Mouse (Mus musculus): ENCODE results near the gene Btbd11. TPM values are rescaled to one million over a fixed set of nuclear protein-coding genes. Genes with fewer than 3 reads are reported as not detected.

Btbd11 gene
- total and polyA plus RNA-seq, 2 experiments: 0.55 to 0.92 TPM

DNA sequence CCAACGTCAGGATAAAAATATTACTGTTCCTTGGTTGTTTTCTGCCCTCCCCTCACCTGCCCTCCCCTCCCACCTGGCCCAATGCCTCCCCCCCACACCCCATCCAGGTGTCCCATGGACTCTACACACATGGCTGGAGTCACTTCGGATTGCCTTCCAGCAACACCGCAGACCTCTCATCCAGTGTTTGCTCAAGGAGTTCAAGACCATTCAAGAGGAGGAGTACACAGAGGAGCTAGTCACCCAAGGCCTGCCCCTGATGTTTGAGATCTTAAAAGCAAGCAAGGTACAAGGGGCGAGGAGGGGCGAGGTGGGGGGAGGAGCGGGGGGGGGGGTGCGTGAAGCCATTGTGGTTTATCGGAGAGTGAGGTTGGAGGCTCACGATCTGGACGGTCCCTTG, 247.0 kb downstream of the Btbd11 start:
- no peak for DNase-seq (ENCODE audit: extremely low read depth, low read depth, low spot score)
- Histone ChIP-seq H3K36me3 (ENCODE audit: control insufficient read depth, insufficient read depth, low read length) (no peaks in the 10 kb centered on the region), H3K4me1 (ENCODE audit: control insufficient read depth, insufficient read depth, low read length) (no peaks in the 10 kb centered on the region), H3K9ac (ENCODE audit: low read depth, low read length) (no peak overlapping the region), H3K27me3 (ENCODE audit: control insufficient read depth, insufficient read depth, low read length) (peaks cover 4% of the 10 kb centered on the region; the same call in 1 of the 2 replicates), H3K79me2 (ENCODE audit: control insufficient read depth, insufficient read depth, low read length) (no peaks in the 10 kb centered on the region), H3K4me3 (ENCODE audit: insufficient read depth, low read depth, low read length) (no peak overlapping the region), H3K27ac (replicated peaks; ENCODE audit: insufficient read depth, low read depth, low read length) (no peak overlapping the region)
- WGBS: 82% methylated on average over 10 of the region's 10 CpGs
- TF ChIP-seq POLR2A (IDR thresholded peaks at IDR 0.05; ENCODE audit: extremely low read depth, insufficient read depth, low read length): no peak
- TF ChIP-seq CTCF (IDR thresholded peaks at IDR 0.05; ENCODE audit: low read depth, low read length): no peak

DNA sequence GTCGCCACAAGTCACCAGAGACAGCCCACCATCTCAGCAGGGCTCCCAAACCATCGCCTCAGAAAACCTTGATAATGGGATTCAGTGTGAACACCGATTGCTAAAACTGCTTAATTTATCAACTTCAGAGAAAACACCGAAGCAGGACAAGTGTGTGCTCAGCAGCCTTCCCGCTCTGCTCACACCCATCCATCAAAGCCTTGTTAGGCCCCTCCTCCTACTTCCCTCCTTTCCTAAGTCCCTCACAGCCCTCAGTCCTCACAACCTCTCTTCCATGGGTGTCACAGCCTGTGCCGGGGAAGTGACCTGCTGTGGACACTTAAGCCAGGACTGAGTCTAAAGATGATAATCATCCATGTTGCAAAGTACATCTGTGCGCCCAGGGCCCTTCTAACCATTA, 251.0 kb downstream of the Btbd11 start:
- TF ChIP-seq POLR2A (IDR thresholded peaks at IDR 0.05; ENCODE audit: extremely low read depth, insufficient read depth, low read length) (no peak), CTCF (IDR thresholded peaks at IDR 0.05; ENCODE audit: low read depth, low read length) (no peak)
- no peaks in the 10 kb centered on the region for H3K4me1 ChIP-seq (ENCODE audit: control insufficient read depth, insufficient read depth, low read length)
- no peaks in the 10 kb centered on the region for H3K36me3 ChIP-seq (ENCODE audit: control insufficient read depth, insufficient read depth, low read length)
- WGBS: 34% methylated on average over 7 of the region's 7 CpGs
- H3K4me3 ChIP-seq (ENCODE audit: insufficient read depth, low read depth, low read length): no peak overlapping the region
- no peak overlapping the region for H3K9ac ChIP-seq (ENCODE audit: low read depth, low read length)
- peaks cover 4% of the 10 kb centered on the region; the same call in 1 of the 2 replicates for H3K27me3 ChIP-seq (ENCODE audit: control insufficient read depth, insufficient read depth, low read length)
- no peaks in the 10 kb centered on the region for H3K79me2 ChIP-seq (ENCODE audit: control insufficient read depth, insufficient read depth, low read length)
- H3K27ac ChIP-seq (replicated peaks; ENCODE audit: insufficient read depth, low read depth, low read length): no peak overlapping the region
- DNase-seq (ENCODE audit: extremely low read depth, low read depth, low spot score): no peak

DNA sequence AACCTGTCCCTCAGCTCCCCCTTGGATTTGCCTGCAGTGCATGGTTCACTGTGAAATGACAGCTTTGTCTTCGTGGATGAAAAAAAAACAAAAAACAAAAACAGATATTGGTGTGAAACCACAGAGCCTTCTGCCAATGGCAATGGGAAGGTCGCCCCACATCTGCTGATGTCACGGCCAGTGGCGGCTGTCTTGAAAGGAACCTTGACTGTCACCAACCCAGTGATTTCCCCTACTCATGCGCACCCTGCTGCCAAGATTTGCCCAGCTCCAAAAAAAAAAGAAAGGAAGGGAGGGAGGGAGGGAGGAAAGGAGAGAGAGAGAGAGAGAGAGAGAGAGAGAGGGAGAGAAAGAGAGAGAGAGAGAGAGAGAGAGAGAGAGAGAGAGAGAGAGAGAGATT, 251.5 kb downstream of the Btbd11 start:
- no peak overlapping the region for H3K9ac ChIP-seq (ENCODE audit: low read depth, low read length)
- 52% methylated on average over 5 of the region's 5 CpGs for WGBS
- no peaks in the 10 kb centered on the region for H3K4me1 ChIP-seq (ENCODE audit: control insufficient read depth, insufficient read depth, low read length)
- H3K36me3 ChIP-seq (ENCODE audit: control insufficient read depth, insufficient read depth, low read length): no peaks in the 10 kb centered on the region
- no peak overlapping the region for H3K4me3 ChIP-seq (ENCODE audit: insufficient read depth, low read depth, low read length)
- peaks cover 4% of the 10 kb centered on the region; the same call in 1 of the 2 replicates for H3K27me3 ChIP-seq (ENCODE audit: control insufficient read depth, insufficient read depth, low read length)
- TF ChIP-seq CTCF (IDR thresholded peaks at IDR 0.05; ENCODE audit: low read depth, low read length) (no peak), POLR2A (IDR thresholded peaks at IDR 0.05; ENCODE audit: extremely low read depth, insufficient read depth, low read length) (no peak)
- H3K27ac ChIP-seq (replicated peaks; ENCODE audit: insufficient read depth, low read depth, low read length): no peak overlapping the region
- no peak for DNase-seq (ENCODE audit: extremely low read depth, low read depth, low spot score)
- no peaks in the 10 kb centered on the region for H3K79me2 ChIP-seq (ENCODE audit: control insufficient read depth, insufficient read depth, low read length)

DNA sequence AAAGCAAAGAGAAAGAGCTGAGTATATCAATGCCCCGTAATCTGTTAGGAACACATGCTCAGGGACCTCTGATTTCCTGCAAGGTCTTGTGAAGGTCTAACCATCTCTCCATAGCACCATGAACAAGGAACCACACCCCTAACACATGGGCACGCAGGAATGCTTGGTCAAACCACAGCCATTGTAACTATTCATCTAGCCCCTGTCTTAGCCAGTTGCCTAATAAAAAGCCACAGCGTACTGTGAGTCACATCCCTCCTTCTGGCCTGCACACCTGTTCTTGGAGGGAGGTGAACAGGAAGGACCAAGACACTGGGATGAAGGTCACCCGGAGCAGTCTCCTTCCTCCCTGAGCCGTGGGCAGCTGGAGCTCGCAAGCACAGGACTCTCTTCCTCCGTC, 253.0 kb downstream of the Btbd11 start:
- Histone ChIP-seq H3K36me3 (ENCODE audit: control insufficient read depth, insufficient read depth, low read length) (no peaks in the 10 kb centered on the region), H3K4me3 (ENCODE audit: insufficient read depth, low read depth, low read length) (no peak overlapping the region), H3K79me2 (ENCODE audit: control insufficient read depth, insufficient read depth, low read length) (no peaks in the 10 kb centered on the region), H3K9ac (ENCODE audit: low read depth, low read length) (no peak overlapping the region), H3K27me3 (ENCODE audit: control insufficient read depth, insufficient read depth, low read length) (peaks cover 4% of the 10 kb centered on the region; the same call in 1 of the 2 replicates), H3K4me1 (ENCODE audit: control insufficient read depth, insufficient read depth, low read length) (no peaks in the 10 kb centered on the region), H3K27ac (replicated peaks; ENCODE audit: insufficient read depth, low read depth, low read length) (no peak overlapping the region)
- TF ChIP-seq POLR2A (IDR thresholded peaks at IDR 0.05; ENCODE audit: extremely low read depth, insufficient read depth, low read length) (no peak), CTCF (IDR thresholded peaks at IDR 0.05; ENCODE audit: low read depth, low read length) (no peak)
- no peak for DNase-seq (ENCODE audit: extremely low read depth, low read depth, low spot score)
- 81% methylated on average over 7 of the region's 7 CpGs for WGBS

DNA sequence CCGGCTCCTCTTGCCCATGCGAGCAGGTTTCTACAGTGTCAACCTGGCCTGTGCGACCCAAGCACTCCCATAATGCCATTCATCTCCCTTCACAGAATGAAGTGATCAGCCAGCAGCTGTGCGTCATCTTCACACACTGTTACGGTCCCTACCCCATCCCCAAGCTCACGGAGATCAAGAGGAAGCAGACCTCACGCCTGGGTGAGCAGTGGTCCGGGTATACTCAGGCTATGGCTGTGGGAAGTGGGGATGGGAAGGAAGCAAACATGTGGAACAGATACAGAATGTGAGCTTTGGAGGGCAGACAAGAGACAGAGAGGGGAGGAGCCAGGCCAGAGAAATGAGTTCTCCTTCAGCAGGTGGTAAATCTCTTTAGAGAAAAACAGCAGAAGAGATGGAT, 253.8 kb downstream of the Btbd11 start:
- 82% methylated on average over 8 of the region's 8 CpGs for WGBS

DNA sequence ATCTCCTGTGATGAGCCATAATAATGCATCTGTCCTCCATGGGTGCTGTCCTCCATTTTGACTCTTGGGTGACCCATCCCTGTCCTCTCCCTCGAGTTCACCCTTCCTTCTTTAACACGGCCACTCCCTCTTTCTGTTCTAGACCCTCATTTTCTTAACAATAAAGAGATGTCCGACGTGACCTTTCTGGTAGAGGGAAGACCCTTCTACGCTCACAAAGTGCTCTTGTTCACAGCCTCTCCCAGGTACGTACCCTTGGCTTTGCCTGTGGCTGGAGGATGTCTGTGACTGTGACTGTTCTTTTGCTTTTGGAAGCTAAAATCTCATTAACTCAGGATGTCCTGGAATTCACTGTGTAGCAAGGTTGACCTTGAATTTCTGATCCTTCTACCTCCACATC, 258.7 kb downstream of the Btbd11 start:
- Histone ChIP-seq H3K27me3 (ENCODE audit: control insufficient read depth, insufficient read depth, low read length) (no peaks in the 10 kb centered on the region), H3K36me3 (ENCODE audit: control insufficient read depth, insufficient read depth, low read length) (no peaks in the 10 kb centered on the region), H3K27ac (replicated peaks; ENCODE audit: insufficient read depth, low read depth, low read length) (no peak overlapping the region), H3K9ac (ENCODE audit: low read depth, low read length) (no peak overlapping the region), H3K4me1 (ENCODE audit: control insufficient read depth, insufficient read depth, low read length) (no peaks in the 10 kb centered on the region), H3K4me3 (ENCODE audit: insufficient read depth, low read depth, low read length) (no peak overlapping the region), H3K79me2 (ENCODE audit: control insufficient read depth, insufficient read depth, low read length) (no peaks in the 10 kb centered on the region)
- WGBS: 79% methylated on average over 6 of the region's 6 CpGs
- no peak for DNase-seq (ENCODE audit: extremely low read depth, low read depth, low spot score)
- TF ChIP-seq POLR2A (IDR thresholded peaks at IDR 0.05; ENCODE audit: extremely low read depth, insufficient read depth, low read length): no peak

More for the DNA sequence above, 253.8 kb downstream of the Btbd11 start:
- Histone ChIP-seq H3K27ac (replicated peaks; ENCODE audit: insufficient read depth, low read depth, low read length) (no peak overlapping the region), H3K79me2 (ENCODE audit: control insufficient read depth, insufficient read depth, low read length) (no peaks in the 10 kb centered on the region), H3K36me3 (ENCODE audit: control insufficient read depth, insufficient read depth, low read length) (no peaks in the 10 kb centered on the region), H3K4me1 (ENCODE audit: control insufficient read depth, insufficient read depth, low read length) (no peaks in the 10 kb centered on the region), H3K9ac (ENCODE audit: low read depth, low read length) (no peak overlapping the region), H3K4me3 (ENCODE audit: insufficient read depth, low read depth, low read length) (no peak overlapping the region), H3K27me3 (ENCODE audit: control insufficient read depth, insufficient read depth, low read length) (peaks cover 4% of the 10 kb centered on the region; the same call in 1 of the 2 replicates)
- TF ChIP-seq CTCF (IDR thresholded peaks at IDR 0.05; ENCODE audit: low read depth, low read length) (no peak), POLR2A (IDR thresholded peaks at IDR 0.05; ENCODE audit: extremely low read depth, insufficient read depth, low read length) (no peak)
- DNase-seq (ENCODE audit: extremely low read depth, low read depth, low spot score): no peak

All from liver, adult 2 months (tissue).